Mouse (Mus musculus) kidney, embryonic 16.5 days (tissue): Measurements from ENCODE around the gene Il24. TPM values are rescaled to one million over a fixed set of nuclear protein-coding genes. Genes with fewer than 3 reads are reported as not detected.

Source experiments
- ATAC-seq: fragments of 200-750 bp; cut with Nextera tagmentation; 2 replicates; pipeline ENCODE4 v1.8.0; 2017; ENCODE audit warnings: moderate TSS enrichment; ENCODE audit not compliant: low FRiP score, low TSS enrichment
- H3K27ac ChIP-seq: fragments of 300-500 bp; sonication (generic); 2 replicates; pipeline ENCODE4 v1.5.1; 2014; ENCODE audit warnings: low read length
- H3K27me3 ChIP-seq: fragments of 300-500 bp; sonication (generic); 2 replicates; pipeline ENCODE4 v1.6.1; 2014; ENCODE audit warnings: low read length, control low read depth, mixed read lengths; ENCODE audit not compliant: insufficient read depth
- H3K36me3 ChIP-seq: fragments of 300-500 bp; sonication (generic); 2 replicates; pipeline ENCODE4 v1.6.1; 2014; ENCODE audit warnings: low read length, control low read depth, mixed read lengths; ENCODE audit not compliant: insufficient read depth
- H3K4me1 ChIP-seq: fragments of 300-500 bp; sonication (generic); 2 replicates; pipeline ENCODE4 v1.6.1; 2014; ENCODE audit warnings: low read length, control low read depth, mixed read lengths; ENCODE audit not compliant: insufficient read depth
- H3K4me2 ChIP-seq: fragments of 300-500 bp; sonication (generic); replicated peaks from 2 replicates; pipeline ENCODE4 v1.6.1; 2014; ENCODE audit warnings: low read depth, low read length
- H3K4me3 ChIP-seq: fragments of 300-500 bp; sonication (generic); 2 replicates; pipeline ENCODE4 v1.5.1; 2014; ENCODE audit warnings: mild to moderate bottlenecking, low read length
- H3K9ac ChIP-seq: fragments of 300-500 bp; sonication (generic); replicated peaks from 2 replicates; pipeline ENCODE4 v1.6.1; 2014; ENCODE audit warnings: low read length
- H3K9me3 ChIP-seq: fragments of 300-500 bp; sonication (generic); 2 replicates; pipeline ENCODE4 v1.6.1; 2016; ENCODE audit warnings: low read length, control low read depth
- WGBS: fragments of 180-500 bp; shearing (Covaris S2); extraction: QIAGEN DNeasy Blood & Tissue Kit; methylation state at CpG from one replicate; pipeline ENCODE4 v1.1.7; 2014; 5-methylcytosine and 5-hydroxymethylcytosine counted together
- polyA plus RNA-seq: library from polyadenylated mRNA; unstranded; fragments of >200 nt; fragmentation: Nextera tagmentation; extraction: Ambion mirVana; gene quantifications from 2 replicates; pipeline ENCODE4 v1.2.1, GENCODE M21; 2015

The Il24 gene
- not detected in 2 replicates for polyA plus RNA-seq

GRCm38 (mm10) chr1:130887354-130887753 lies at the start of gene Il24:
Il24 (minus strand) TSS chr1:130887454.
- H3K9me3 ChIP-seq, result no peaks in the 10 kb centered on the region
- H3K27me3 ChIP-seq, result peaks cover 3% of the 10 kb centered on the region; the same call in 1 of the 2 replicates
- no peak for ATAC-seq
- H3K4me2 ChIP-seq, result no peak within 1 kb of the TSS
- no peak within 1 kb of the TSS for H3K27ac ChIP-seq
- no peak within 1 kb of the TSS for H3K4me3 ChIP-seq
- no peaks in the 10 kb centered on the region for H3K4me1 ChIP-seq
- H3K36me3 ChIP-seq, result no peaks in the 10 kb centered on the region
- H3K9ac ChIP-seq, result no peak within 1 kb of the TSS

- Histone ChIP-seq H3K4me1 (peaks cover 4% of the 10 kb centered on the region; the same call in 1 of the 2 replicates), H3K9me3 (no peaks in the 10 kb centered on the region), H3K36me3 (no peaks in the 10 kb centered on the region), H3K27ac (no peak overlapping the region), H3K9ac (no peak overlapping the region), H3K4me3 (no peak overlapping the region), H3K27me3 (no peaks in the 10 kb centered on the region), H3K4me2 (no peak overlapping the region)
- ATAC-seq, result peak; percentile 46; the same call in 1 of the 2 replicates
- WGBS, result 33% methylated on average over 6 of the region's 6 CpGs
Observed at GRCm38 (mm10) chr1:130936351-130936750, 49.1 kb upstream of the Il24 start.

- Histone ChIP-seq H3K4me3 (no peak overlapping the region), H3K9me3 (no peaks in the 10 kb centered on the region), H3K27me3 (no peaks in the 10 kb centered on the region), H3K4me2 (no peak overlapping the region), H3K4me1 (no peaks in the 10 kb centered on the region), H3K36me3 (no peaks in the 10 kb centered on the region), H3K9ac (no peak overlapping the region), H3K27ac (no peak overlapping the region)
- no peak for ATAC-seq
Observed at GRCm38 (mm10) chr1:130926484-130926883, 39.2 kb upstream of the Il24 start.

GRCm38 (mm10) chr1:130918323-130918980 lies 31.2 kb upstream of the Il24 start:
- Histone ChIP-seq H3K4me1 (no peaks in the 10 kb centered on the region), H3K36me3 (no peaks in the 10 kb centered on the region), H3K9ac (no peak overlapping the region), H3K27me3 (no peaks in the 10 kb centered on the region), H3K4me2 (no peak overlapping the region), H3K4me3 (no peak overlapping the region), H3K27ac (no peak overlapping the region), H3K9me3 (no peaks in the 10 kb centered on the region)
- no peak for ATAC-seq
- 16% methylated on average over 1 of the region's 1 CpGs for WGBS

GRCm38 (mm10) chr1:130911401-130912010 lies 24.3 kb upstream of the Il24 start, which contains the start of gene Il20:
Il20 (minus strand) TSS chr1:130911451.
- H3K9me3 ChIP-seq, result no peaks in the 10 kb centered on the region
- no peaks in the 10 kb centered on the region for H3K4me1 ChIP-seq
- no peak within 1 kb of the TSS for H3K9ac ChIP-seq
- H3K27me3 ChIP-seq, result no peaks in the 10 kb centered on the region
- WGBS, result 80% methylated on average over 12 of the region's 12 CpGs
- H3K4me2 ChIP-seq, result no peak within 1 kb of the TSS
- no peak for ATAC-seq
- H3K4me3 ChIP-seq, result no peak within 1 kb of the TSS
- H3K27ac ChIP-seq, result no peak within 1 kb of the TSS
- H3K36me3 ChIP-seq, result no peaks in the 10 kb centered on the region

DNA sequence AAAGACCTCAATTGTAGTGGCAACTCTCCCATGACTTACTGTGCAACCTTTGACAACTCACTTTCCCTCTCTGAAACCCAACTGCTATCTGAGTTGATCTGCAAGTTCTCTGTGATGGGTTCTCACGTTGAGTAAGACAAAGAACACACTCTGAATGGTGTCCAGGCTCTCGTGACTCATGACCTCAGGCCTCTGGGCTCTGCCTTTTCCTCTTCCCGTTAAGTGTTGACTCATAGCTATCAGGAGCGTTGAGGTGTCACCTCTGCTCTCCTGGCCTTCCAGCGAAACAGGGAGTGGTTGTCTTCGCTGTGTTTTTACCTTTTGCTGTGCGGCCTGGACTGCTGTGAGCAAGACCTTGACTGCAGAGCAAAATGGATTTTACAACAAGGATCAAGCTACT lies 15.3 kb upstream of the Il24 start:
- Histone ChIP-seq H3K4me1 (no peaks in the 10 kb centered on the region), H3K4me2 (no peak overlapping the region), H3K36me3 (no peaks in the 10 kb centered on the region), H3K4me3 (no peak overlapping the region), H3K27ac (no peak overlapping the region), H3K9me3 (no peaks in the 10 kb centered on the region), H3K27me3 (no peaks in the 10 kb centered on the region), H3K9ac (no peak overlapping the region)
- no peak for ATAC-seq
- 79% methylated on average over 7 of the region's 7 CpGs for WGBS

DNA sequence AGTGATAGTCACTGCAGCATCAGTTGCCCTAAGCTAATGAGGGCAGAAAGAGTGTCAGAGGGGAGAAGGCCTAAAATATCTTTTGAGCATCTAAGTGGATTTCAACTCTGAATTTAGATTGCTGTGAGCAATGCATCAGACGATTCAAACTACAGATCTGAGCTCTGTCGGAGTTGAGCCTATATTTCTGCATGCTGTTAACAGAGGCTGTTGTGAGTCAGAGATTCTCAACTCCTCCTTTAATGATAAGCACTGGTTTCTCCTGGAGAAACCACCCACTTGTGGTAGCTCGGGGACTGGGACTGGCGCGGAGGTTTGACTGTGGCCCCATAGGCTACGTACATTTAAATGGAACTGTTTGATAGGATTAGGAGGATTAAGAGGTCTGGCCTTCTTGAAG lies 7.2 kb upstream of the Il24 start:
- Histone ChIP-seq H3K4me1 (no peaks in the 10 kb centered on the region), H3K27ac (no peak overlapping the region), H3K36me3 (no peaks in the 10 kb centered on the region), H3K4me3 (no peak overlapping the region), H3K4me2 (no peak overlapping the region), H3K9me3 (no peaks in the 10 kb centered on the region), H3K27me3 (no peaks in the 10 kb centered on the region), H3K9ac (no peak overlapping the region)
- no peak for ATAC-seq
- WGBS, result 79% methylated on average over 6 of the region's 6 CpGs

DNA sequence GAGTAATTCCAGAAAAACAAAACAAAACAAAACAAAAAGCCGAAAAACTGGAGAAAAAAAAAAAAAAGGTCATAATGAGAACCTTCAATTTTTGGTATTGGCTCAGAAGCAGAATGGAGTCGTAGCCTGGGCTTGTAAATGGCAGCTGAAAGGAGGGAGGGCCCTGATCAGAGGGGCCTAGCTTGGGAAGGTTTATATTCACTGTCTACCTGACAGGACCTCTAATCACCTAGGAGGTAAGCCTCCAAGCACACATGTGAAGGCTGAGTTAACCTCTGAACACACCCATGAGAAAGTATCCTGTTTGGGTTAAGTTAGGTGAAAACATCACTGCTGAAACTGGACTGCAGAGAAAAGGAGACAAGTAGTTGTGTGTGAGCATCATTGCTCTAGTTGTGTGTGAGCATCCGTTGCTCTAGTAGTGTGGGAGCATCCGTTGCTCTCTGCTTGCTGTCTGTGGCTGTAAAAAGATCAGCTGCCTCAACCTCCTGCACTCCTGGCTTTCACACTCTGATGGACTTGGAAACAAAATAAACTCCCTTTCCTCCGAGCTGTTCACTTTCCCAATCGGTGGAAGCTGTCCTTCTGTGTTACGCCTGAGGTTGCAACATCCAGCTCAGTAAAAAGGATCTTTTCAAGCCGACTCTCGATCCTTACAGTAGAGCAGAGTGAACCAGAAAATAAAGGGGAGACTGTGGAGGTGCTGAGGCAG lies 6.2 kb upstream of the Il24 start:
- WGBS, result 29% methylated on average over 9 of the region's 9 CpGs
- Histone ChIP-seq H3K4me3 (no peak overlapping the region), H3K4me1 (no peaks in the 10 kb centered on the region), H3K9me3 (no peaks in the 10 kb centered on the region), H3K27me3 (no peaks in the 10 kb centered on the region), H3K4me2 (no peak overlapping the region), H3K27ac (0 out of 2 replicates have a peak overlapping the region, but pooled peaks have one; percentile 18), H3K36me3 (no peaks in the 10 kb centered on the region), H3K9ac (no peak overlapping the region)
- ATAC-seq, result peak; percentile 65

GRCm38 (mm10) chr1:130892446-130892845 lies 5.2 kb upstream of the Il24 start:
- no peaks in the 10 kb centered on the region for H3K4me1 ChIP-seq
- no peaks in the 10 kb centered on the region for H3K27me3 ChIP-seq
- no peak overlapping the region for H3K27ac ChIP-seq
- ATAC-seq, result no peak
- H3K4me3 ChIP-seq, result no peak overlapping the region
- no peaks in the 10 kb centered on the region for H3K36me3 ChIP-seq
- WGBS, result 79% methylated on average over 1 of the region's 1 CpGs
- H3K4me2 ChIP-seq, result no peak overlapping the region
- H3K9ac ChIP-seq, result no peak overlapping the region
- no peaks in the 10 kb centered on the region for H3K9me3 ChIP-seq

GRCm38 (mm10) chr1:130883146-130883545 lies 4.1 kb downstream of the Il24 start:
- no peaks in the 10 kb centered on the region for H3K9me3 ChIP-seq

More at GRCm38 (mm10) chr1:130883146-130883545, 4.1 kb downstream of the Il24 start:
- H3K4me1 ChIP-seq, result no peaks in the 10 kb centered on the region
- no peak overlapping the region for H3K4me3 ChIP-seq
- no peak overlapping the region for H3K9ac ChIP-seq
- H3K4me2 ChIP-seq, result no peak overlapping the region
- no peaks in the 10 kb centered on the region for H3K36me3 ChIP-seq
- ATAC-seq, result no peak
- peaks cover 22% of the 10 kb centered on the region for H3K27me3 ChIP-seq
- no peak overlapping the region for H3K27ac ChIP-seq
- 81% methylated on average over 4 of the region's 4 CpGs for WGBS
